Mouse (Mus musculus): Measurements from ENCODE around the gene Nav2.

GRCm38 (mm10) chr7:48867576-48867975 is 40.9 kb upstream of the Nav2 start:
- TF ChIP-seq CTCF (IDR thresholded peaks at IDR 0.05; ENCODE audit: extremely low read depth, insufficient read depth, low read length) (no peak), POLR2A (IDR thresholded peaks at IDR 0.05; ENCODE audit: extremely low read depth, insufficient read depth, low read length) (no peak)

Data from cortical plate, adult 2 months (tissue).